Mouse (Mus musculus): ENCODE measurements at regions not wholly inside any gene's neighbourhood (a gene's known extent, or its start where the extent isn't known, plus 50 kb on each side); places are given as distances from the start of the nearest gene placed in this dataset.
A peak's percentile ranks its signal among the peaks of the same experiment; 100 is the strongest.

DNA sequence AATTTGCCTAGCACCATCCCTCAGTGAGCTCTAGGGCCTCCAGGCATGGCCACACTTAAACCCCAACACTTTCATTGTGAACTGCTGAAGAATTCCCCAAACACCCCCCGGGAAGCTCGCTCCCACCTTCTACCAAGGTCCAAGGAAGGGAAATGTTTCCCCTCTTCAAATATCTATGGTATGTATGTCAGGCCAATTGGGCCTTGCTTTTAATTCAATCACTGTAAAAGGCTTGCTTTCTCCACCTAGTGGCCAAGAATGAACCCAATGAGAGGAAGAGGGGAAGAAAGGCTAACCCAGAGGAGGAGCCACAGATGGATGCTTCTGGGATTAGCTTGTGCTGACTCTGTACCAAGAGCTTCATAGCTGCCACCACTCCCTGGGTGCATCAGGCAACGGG lies 336.3 kb upstream of the Tgfbr2 start:
- DNase-seq (ENCODE audit: low spot score in 2 of 2) = no peak

DNA sequence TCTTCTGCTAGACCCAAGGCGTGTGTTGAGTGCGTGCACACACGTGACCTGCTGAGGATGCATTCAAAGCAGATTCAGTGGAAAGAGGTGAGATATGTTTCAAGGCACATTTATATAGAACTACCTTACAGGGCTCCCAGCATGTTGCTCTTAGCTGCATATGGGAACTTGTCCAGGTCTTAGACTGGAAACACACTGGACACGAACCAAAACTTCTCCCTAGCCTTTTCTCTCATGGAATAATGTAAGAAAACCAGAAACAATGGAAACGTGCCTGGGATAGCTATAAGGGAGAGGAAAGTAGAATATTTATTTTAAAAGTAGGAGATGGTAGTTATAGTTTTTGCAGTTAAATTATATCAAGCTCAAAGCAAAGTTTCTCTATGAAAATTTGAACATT lies 332.6 kb upstream of the Tgfbr2 start:
- no peak for DNase-seq (ENCODE audit: low spot score in 2 of 2)

DNA sequence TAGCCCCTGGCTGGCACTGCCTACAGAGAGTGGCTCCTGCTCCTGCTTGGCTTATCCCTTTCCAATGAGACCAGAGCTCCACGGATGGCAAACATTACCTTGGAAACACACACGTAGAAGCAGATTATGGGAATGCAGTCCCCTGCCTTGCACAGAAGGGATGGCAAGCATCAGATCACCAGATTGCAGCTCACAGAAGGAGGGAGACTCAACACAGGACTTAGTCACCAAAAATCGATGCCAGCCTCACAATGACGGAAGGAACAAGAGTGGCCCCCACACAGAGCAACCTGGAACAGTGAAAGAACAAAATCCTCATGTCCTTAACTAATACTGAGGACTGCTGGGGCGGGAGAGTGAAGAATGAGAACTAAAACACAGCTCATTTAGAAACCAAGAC lies 327.7 kb upstream of the Tgfbr2 start:
- DNase-seq (ENCODE audit: low spot score in 2 of 2) = peak in 1 of 2 experiments; percentile 10

DNA sequence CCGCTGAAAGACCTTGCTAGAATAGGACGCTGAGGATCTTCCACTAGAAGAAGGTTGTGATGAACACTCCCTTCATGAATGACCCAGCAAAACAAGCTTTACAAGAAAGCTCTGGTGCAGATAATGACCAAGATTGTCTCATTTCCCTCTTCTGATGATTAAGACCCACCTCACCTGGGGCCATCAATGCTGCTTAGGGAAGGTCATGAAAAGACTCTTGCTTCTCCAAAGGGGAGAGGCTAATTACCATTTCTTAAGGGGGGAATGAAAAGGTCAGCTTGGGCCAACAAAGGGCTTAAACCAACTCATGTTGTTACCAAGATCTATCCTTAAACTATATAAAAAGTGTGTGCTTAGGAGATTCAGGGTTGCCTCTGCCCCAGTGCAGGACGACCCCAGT lies 325.8 kb upstream of the Tgfbr2 start:
- DNase-seq (ENCODE audit: low spot score in 2 of 2) = no peak

DNA sequence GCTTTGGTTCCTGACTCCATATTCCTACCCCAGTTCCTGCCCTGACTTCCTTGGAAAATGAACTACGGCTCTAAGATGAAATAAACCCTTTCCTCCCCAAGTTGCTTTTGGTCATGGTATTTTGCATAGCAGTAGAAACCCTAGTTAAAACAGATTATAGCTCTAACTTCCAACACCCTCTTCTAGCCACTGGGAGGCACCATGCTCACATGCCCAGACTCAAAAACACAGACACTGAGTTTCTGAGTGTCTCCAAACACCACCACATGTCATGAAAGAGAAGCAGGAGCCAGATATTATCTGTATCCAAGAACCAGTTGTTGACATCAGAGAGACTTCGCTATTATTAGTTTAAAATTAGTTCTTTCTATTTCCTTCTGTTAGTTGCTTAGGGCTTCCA lies 316.1 kb upstream of the Tgfbr2 start:
- no peak for DNase-seq (ENCODE audit: low spot score in 2 of 2)

DNA sequence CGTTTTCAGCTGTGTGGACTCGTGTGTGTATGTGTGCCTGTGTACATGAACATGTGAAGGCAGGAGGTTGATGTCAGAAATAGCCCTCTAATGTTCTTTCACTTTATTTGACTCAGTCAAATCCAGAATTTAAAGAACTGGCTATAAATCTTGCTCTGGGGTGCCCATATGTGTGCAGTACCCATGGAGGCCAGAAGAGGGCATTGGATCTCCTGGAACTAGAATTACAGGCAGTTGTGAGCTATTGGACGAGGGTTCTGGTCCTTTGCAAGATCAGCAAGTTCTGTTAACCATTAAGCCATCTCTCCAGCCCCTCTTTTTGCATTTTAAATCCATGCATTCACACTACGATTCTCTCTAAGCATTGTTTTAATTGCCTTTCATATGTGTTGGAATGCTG lies 314.6 kb upstream of the Tgfbr2 start:
- no peak for DNase-seq (ENCODE audit: low spot score in 2 of 2)

DNA sequence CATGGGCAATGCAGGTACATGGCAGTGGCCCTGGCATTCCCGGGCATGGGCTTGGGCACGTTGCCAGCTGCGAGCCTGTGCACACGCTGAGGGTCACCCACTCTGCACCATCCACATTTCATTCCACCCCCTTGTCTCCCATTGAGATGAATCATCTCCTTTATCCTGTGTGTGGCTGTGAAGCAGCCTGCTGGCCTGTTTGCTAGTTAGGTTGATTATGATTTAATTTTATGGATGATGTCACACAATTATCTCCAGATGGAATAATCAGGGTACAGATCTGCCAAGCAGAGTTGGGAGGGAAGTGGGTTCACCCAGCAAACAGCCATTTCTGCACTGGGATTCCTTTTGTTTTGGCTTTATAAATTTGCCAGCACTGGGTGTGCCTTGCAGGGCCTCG lies 314.1 kb upstream of the Tgfbr2 start:
- DNase-seq (ENCODE audit: low spot score in 2 of 2) = no peak

DNA sequence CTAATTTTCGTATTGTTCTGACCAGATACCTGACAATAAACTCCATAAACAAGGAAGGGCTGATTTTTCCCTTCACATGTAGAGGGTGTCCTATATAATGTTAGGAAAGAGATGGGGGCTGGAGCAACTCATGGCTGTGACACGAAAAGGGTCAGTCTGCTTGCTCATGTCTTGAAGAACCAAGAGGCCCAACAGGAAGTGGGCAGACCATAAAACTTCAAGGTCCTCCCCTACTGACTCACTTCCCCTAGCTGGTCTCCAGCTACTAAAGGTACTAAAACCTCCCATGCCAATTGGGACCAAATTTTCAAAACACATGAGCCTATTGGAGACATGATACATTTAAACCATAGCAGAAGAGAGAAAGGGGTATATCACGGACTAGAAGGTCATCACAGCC lies 302.1 kb upstream of the Tgfbr2 start:
- no peak for DNase-seq (ENCODE audit: low spot score in 2 of 2)

DNA sequence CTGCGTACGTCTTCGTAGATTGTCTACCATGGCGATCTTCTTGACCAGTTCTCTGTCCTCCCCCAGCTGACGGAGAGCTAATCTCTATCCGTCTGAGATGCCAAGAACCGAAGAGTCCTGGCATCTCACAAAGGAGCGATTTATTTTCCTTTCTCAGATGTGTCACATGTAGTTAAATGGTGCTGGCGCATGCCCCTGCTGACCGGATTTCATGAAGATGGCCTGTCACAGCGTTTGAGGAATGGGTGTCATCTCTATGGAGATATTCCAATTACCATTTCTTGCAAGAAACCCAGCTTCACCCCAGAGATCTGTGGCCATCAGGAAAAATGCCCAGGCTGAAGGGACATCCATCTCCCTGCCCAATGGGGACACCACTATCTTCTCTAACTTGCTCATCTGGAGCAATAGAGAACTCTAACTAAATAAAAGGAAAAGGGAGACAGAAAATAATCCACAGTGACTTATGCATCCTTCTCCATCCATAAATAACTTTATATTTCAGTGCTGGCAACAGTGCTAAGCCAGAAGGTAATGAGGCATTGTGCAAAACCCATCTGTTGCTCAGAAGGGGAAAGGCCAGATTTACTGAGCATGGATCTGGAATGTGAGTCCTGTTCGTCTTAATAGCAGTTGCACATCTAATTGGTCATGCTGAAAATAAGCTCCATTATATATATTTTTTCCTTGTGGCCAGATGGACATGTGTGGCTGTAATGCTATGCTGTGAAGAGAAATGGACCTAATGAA lies 300.2 kb upstream of the Tgfbr2 start:
- DNase-seq (ENCODE audit: low spot score in 2 of 2) = no peak

DNA sequence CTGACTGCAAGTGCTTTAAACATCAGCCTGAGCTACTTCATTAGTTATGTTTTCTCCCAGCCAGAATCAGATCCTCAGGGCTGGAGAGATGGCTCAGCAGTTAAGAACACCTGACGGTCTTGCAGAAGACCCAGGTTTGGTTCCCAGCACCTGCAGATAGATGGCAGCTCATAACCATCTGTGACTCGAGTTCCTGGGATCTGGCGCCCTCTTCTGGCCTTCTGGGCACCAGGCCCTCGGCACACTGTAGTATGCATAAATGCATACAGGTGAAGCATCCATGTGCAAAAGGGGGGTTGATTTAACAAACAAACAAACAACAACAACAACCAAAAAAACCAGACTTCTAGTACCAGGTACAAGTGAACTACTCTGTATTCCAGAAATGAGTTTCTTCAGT lies 297.7 kb upstream of the Tgfbr2 start:
- DNase-seq (ENCODE audit: low spot score in 2 of 2) = no peak

DNA sequence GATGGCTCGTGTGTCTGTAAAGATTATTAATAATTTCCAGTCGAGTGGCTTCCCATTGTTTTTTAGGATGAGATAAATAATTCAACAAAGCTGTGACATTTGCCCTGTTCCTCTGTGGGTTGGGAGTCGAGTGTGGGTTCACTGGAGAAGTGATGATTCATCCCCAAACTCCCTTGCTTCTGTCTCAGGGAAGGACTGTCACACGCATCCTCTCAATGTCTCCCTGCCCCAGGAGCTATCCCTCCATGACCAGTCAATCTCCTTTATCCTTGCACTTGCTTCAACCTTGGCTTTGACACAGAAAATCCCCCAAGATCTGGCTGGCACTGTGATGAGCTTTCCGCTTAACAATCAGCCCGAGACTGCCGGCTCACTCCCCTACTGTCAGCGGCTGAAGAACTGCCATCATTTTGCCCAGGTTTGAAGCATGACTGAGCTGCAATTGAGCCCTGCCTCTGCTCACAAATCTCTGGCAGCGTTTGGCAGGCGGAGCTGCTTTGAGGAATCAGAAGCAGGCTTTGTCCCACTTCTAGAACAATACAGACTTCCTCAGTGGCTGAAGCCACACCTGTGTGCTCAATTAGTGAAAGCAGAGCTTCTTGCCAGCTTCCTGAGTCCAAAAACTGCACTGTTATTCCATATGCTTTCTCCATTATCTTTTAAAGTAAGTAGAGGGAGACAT lies 293.6 kb upstream of the Tgfbr2 start:
- DNase-seq (ENCODE audit: low spot score in 2 of 2) = no peak

DNA sequence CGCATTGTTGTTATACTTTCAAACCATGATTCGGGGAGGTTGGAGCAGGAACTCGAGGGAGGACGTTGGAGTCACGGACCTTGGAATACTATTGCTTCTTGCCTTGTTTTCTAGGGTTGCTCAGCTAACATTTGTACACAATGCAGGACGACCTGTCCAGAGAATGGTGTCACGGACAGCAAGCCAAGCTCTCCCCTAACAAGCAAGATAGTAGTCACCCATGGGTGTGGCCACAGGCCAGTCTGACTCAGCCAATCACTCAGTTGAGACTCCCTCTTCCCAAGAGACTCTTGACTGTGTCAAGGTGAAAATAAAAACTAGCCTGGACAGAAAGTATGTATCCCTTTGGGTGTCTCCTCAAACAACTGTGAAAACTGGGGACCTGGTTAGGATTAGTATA lies 291.2 kb upstream of the Tgfbr2 start:
- no peak for DNase-seq (ENCODE audit: low spot score in 2 of 2)

DNA sequence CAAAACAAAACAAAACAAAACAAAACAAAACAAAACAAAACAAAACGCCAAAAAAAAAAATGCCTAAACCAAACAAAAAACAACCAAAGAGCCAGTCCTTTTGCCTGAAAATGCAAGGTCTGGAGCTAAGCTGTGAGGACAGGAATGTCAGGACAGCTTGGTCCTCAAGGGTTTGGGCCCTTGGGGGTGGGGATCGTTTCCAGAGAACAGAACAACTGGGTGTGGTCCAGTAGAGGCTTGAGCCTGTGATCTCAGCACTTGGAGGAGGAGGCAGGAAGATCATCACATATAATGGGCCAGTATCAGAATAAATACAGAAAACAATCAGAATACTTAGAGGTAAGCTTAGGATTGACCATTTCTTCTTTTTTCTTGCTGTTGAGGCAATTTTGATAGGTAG lies 289.5 kb upstream of the Tgfbr2 start:
- DNase-seq (ENCODE audit: low spot score in 2 of 2) = no peak

DNA sequence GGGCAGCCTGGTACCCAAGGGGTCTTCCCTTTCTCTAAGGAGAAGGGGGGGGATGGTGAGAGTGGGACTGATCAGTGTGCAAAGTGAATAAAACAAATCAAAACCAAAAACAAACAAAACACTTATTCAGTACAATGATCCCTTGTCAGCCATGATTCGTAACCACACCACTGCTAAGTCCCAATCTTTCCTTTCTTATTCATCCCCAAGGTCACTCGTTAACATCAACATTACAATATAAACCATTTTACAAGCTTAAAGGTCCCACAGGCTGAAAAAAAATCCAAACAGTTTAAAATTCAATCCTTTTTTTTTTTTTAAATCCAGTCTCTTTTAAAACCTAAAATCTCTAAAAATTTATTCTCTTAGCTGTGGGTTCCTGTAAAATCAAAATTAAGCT lies 287.1 kb upstream of the Tgfbr2 start:
- no peak for DNase-seq (ENCODE audit: low spot score in 2 of 2)

DNA sequence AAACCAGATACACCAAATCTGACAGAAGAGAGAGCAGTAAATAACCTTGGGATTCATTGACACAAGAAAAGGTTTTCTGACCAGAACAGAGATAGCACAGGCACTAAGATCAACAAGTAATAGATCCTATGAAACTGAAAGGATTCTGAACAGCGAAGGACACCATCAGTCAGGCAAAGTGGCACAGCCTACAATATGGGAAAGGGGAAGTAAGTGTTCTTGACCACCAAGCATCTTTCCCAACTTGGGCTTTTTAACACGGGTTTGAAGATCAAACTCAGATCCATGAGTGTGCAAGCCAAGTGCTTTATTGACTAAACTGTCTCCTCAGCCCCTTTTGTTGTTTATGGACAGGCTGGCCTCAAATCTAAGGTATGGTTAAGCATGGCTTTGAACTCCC lies 284.9 kb upstream of the Tgfbr2 start:
- no peak for DNase-seq (ENCODE audit: low spot score in 2 of 2)

DNA sequence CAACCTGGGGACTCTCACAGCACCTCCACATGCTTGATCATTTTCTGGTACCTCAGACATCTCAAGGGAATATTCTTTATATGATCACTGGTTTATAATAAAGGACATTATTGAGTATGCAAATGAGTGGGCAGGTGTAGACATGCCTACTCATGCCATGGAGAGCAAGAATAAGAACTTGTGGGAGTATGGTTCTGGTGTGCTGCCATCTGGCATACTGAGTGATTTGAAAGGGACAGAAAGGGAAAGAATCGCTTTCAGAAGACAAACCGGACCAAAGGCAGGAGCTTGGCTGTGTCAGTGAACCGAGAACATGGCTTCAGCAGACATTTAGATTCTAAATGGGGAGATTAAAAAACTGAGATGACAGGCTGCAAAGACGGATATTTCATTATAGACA lies 276.9 kb upstream of the Tgfbr2 start:
- peak in 1 of 2 experiments; percentile 9 for DNase-seq (ENCODE audit: low spot score in 2 of 2)

DNA sequence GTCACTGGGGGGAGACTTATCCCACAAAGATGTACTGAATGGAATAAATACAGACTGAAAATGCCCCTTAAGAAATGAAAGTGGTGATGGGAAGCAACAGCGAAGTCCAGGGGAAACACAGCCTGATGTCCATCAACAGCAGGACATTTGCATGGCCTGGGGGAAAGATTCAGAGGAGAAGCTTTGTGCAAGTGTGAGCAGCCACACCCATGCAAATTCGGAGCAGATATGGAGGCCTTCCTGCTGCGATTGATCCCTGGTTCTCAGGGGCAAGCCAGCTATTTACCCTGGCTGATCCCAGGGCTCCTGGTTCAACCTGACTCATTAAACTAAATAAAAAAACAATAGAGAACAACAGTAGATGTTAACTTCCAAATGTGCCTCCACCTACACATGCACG lies 275.7 kb upstream of the Tgfbr2 start:
- DNase-seq (ENCODE audit: low spot score in 2 of 2) = no peak

DNA sequence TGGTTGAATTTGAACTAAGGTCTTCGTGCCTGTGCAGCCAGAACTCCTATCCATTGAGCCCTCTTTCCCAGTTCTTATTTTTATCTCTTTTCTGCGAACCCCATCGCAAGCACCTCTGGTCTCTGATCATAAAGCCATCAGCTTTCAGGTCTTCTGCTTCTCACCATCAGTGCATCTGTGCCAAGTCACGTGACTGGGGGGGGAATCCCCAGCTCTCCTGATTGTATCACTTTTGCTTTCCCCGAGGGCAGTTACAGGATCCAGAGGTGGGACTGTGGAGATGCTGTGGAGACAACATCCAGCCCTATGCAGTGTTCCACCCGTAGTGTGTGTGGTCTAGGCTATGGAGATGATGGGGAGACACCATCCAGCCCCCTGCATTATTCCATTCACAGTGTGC lies 272.6 kb upstream of the Tgfbr2 start:
- no peak for DNase-seq (ENCODE audit: low spot score in 2 of 2)

DNA sequence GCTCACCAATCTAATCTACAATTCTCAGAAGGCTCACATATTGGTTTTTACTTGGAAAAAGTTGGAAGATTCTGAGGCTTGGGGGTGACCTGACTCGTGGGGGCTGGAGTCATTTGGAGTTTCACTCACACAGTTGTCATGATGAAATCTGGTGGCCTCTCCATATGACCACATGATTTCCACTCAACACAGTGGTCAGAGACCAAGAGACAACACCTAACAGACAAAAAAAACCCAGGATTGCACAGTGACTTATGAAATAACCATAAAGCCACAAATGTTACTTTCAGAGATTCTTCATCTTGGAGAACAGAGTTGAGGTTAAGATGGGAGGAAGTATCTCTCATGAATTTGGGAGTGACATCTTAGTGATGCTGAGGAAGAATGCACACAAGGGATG lies 263.4 kb upstream of the Tgfbr2 start:
- no peak for DNase-seq (ENCODE audit: low spot score in 2 of 2)

DNA sequence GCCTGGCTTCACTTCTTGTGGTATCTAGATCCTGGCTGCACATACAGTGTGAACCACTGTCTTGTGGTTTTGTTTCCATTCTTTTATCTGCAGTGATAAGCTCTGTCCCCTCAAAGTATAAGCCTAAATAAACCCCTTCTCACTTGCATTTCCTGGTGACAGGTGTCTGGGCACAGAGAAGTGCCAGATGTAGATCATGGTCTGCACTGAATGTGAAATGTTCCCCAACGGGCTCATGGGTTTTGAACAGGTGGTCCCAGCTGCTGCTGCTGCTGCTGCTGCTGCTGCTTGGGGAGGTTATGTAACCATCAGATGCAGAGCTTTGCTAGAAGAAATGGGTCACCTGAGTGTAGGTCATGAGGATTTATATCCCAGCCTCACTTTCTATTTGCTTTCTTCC lies 259.3 kb upstream of the Tgfbr2 start:
- DNase-seq (ENCODE audit: low spot score in 2 of 2) = no peak

DNA sequence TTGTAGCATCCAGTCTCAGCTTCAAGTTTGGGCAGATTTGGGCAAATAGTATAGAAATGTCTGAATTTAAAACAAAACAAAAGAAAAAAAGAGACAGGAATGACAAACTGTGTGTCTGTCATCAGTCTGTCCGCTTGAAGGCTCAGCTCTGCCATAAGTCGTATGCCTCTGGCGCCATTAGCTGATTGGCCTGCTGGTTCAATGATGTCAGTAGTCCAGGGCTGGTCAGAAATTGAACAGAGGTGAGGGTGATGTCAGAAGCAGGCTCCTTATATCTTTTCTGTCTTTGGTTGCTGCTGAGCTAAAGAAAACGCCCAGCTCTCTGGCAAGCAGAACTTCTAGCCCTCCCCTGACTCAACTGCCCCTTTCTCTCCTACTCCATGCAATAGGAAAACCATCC lies 253.9 kb upstream of the Tgfbr2 start:
- no peak for DNase-seq (ENCODE audit: low spot score in 2 of 2)

DNA sequence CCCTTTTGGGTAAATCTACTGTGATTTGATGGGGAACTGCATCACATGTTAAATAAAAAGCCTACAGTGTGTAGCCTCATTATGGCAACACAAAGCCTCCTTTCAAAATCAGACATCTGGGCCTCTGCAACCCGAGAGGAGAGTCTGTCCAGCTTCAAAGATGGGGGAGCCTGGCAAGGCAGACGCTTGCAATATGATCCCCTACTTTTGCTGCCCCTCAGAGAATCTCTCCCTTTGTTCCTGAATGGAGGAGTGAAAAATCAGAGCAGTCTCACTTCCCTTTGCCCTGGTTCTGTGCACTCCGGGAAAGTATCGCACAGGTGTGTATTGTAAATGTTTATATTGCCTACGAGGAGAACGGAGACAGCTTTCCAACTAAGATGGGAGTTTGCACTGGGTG lies 253.3 kb upstream of the Tgfbr2 start:
- no peak for DNase-seq (ENCODE audit: low spot score in 2 of 2)

DNA sequence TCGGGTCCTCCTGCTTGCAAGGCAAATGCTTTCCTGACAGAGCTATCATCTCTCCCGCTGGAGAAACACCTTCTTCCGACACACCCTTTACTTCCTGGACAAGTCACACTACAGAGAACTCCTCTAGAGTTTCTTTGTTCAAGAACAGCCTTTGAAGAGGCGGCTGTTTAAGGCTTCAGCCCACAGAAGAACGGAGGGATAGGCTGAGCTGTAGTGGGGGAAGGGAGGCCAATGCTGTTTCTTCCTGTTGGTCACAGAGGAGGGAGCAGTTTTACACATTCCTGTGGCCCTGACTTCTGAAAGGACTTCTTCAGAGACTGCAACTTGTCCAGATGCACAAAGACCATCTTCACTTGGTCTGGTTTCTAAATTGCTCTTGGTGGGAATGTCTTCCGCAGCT lies 252.1 kb upstream of the Tgfbr2 start:
- DNase-seq (ENCODE audit: low spot score in 2 of 2) = no peak
